Mouse (Mus musculus): Measurements from ENCODE around the gene Kpna3. TPM values are rescaled to one million over a fixed set of nuclear protein-coding genes. Genes with fewer than 3 reads are reported as not detected.
"Not testable (repeated sequence)": the region's sequence is repeated elsewhere in the genome, so short reads cannot be mapped to it uniquely, and the experiment has no call there.

The Kpna3 gene
- polyA plus RNA-seq, 1 experiment from 2014 or later = 19.4 TPM

DNA sequence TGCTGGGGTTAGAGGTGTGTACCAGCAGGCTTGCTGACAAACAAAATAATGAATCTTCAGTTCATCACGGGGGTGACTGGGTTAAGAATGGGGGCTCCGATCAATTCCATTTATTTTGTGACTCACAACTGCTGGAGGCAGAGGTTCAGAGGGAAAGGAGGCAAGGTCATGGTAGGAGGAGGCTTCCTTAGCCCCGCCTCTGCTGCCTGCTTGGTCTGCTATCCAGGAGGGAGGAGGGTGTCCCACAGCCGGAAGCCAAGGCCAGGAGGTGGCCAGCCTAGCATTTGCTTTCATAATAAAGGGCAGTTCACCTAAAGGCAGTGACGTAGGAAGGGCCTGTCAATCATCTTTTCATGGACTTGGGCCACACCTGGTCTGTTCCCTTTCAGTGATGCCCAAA lies 95.1 kb downstream of the Kpna3 start:
- Histone ChIP-seq H3K4me1 (ENCODE audit: control insufficient read depth, low read depth, low read length) (no peaks in the 10 kb centered on the region), H3K27me3 (ENCODE audit: control insufficient read depth, insufficient read depth, low read depth, low read length) (no peaks in the 10 kb centered on the region), H3K4me3 (ENCODE audit: low read depth, low read length) (no peak overlapping the region), H3K9ac (ENCODE audit: low read depth, low read length) (no peak overlapping the region), H3K36me3 (ENCODE audit: control insufficient read depth, insufficient read depth) (no peaks in the 10 kb centered on the region), H3K4me2 (ENCODE audit: low read depth, low read length) (no peak overlapping the region), H3K9me3 (replicated peaks; ENCODE audit: control insufficient read depth, low read length) (no peaks in the 10 kb centered on the region), H3K27ac (ENCODE audit: low read length) (no peak overlapping the region)
- no peak for ATAC-seq (ENCODE audit: low read depth)
- 52% methylated on average over 5 of the region's 5 CpGs for WGBS (ENCODE audit: insufficient replicate concordance)

DNA sequence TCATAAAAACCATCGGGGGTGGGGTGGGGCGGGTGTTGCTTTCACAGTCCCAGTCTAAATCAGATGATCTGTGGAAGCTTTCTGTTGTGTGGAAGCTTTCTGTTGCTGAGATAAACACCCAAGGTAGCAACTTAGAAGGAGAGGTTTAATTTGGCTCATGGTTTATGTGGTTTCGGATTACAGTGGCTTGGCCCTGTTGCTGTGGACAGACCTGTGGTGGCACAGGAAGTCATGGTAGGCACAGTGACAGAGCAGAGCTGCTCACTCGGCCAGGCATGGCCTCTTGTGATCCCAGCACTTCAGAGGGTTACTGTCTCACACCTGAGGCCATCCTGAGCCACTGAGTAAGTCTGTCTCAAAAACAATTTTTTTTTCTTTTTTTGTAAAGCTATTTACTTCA lies 100.3 kb downstream of the Kpna3 start:
- Histone ChIP-seq H3K27me3 (ENCODE audit: control insufficient read depth, insufficient read depth, low read depth, low read length) (no peaks in the 10 kb centered on the region), H3K4me2 (ENCODE audit: low read depth, low read length) (no peak overlapping the region), H3K27ac (ENCODE audit: low read length) (no peak overlapping the region), H3K9me3 (replicated peaks; ENCODE audit: control insufficient read depth, low read length) (no peaks in the 10 kb centered on the region), H3K4me1 (ENCODE audit: control insufficient read depth, low read depth, low read length) (no peaks in the 10 kb centered on the region), H3K9ac (ENCODE audit: low read depth, low read length) (no peak overlapping the region), H3K4me3 (ENCODE audit: low read depth, low read length) (no peak overlapping the region), H3K36me3 (ENCODE audit: control insufficient read depth, insufficient read depth) (no peaks in the 10 kb centered on the region)
- 68% methylated on average over 4 of the region's 4 CpGs for WGBS (ENCODE audit: insufficient replicate concordance)
- ATAC-seq (ENCODE audit: low read depth) = no peak

DNA sequence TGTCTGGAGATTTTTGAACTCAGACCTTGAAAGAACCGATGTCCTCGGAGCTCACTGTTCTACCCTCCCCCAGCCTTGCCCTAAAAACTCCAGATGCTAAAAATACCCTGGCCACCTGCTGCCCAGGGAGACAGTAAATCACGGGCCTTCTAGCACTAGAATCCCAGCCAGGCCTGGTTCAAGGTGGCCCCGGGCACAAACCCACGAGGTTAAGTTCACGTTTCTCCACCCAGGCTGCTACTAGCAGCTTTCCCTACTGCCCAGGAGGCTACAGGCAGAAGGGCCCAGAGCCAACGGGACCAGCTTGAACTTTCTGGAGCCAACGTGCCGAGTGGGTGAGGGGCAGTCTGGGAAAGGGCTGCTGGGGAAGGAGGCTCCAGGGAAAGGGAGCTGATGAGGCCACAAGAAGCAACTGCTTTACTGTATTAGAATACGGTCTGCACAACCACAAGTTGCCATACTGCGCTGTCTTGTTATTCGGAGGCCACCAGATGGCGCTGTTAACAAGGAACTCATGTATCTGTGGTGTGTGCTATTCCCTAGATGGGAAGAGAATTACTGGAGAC lies 108.6 kb downstream of the Kpna3 start:
- no peaks in the 10 kb centered on the region for H3K9me3 ChIP-seq (replicated peaks; ENCODE audit: control insufficient read depth, low read length)
- H3K27ac ChIP-seq (ENCODE audit: low read length) = no peak overlapping the region
- WGBS (ENCODE audit: insufficient replicate concordance) = 17% methylated on average over 13 of the region's 13 CpGs
- H3K27me3 ChIP-seq (ENCODE audit: control insufficient read depth, insufficient read depth, low read depth, low read length) = no peaks in the 10 kb centered on the region
- H3K4me2 ChIP-seq (ENCODE audit: low read depth, low read length) = no peak overlapping the region
- no peaks in the 10 kb centered on the region for H3K36me3 ChIP-seq (ENCODE audit: control insufficient read depth, insufficient read depth)
- ATAC-seq (ENCODE audit: low read depth) = peak; percentile 55
- H3K4me1 ChIP-seq (ENCODE audit: control insufficient read depth, low read depth, low read length) = peaks cover 3% of the 10 kb centered on the region
- no peak overlapping the region for H3K9ac ChIP-seq (ENCODE audit: low read depth, low read length)
- no peak overlapping the region for H3K4me3 ChIP-seq (ENCODE audit: low read depth, low read length)

DNA sequence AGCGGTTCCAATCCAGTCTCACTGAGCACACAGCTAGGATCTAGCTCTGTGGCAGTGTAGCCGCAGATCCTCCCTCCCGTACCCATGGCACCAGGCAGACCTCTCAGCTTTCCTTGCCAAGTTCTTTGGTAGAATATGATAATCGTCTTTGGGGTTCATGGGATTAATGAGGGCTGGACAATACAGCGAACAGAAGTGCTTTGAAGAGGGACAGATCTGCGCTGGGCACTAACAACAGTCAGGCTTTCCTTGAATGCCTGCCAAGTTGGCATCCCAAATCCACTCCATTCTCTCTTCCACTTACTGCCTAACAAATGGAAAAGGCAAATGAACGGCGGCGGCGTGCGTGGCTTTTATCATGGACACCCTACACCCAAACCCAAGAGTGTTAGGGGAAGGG lies 109.1 kb downstream of the Kpna3 start:
- Histone ChIP-seq H3K4me3 (ENCODE audit: low read depth, low read length) (no peak overlapping the region), H3K36me3 (ENCODE audit: control insufficient read depth, insufficient read depth) (no peaks in the 10 kb centered on the region), H3K4me1 (ENCODE audit: control insufficient read depth, low read depth, low read length) (peaks cover 3% of the 10 kb centered on the region), H3K9ac (ENCODE audit: low read depth, low read length) (no peak overlapping the region), H3K27me3 (ENCODE audit: control insufficient read depth, insufficient read depth, low read depth, low read length) (no peaks in the 10 kb centered on the region), H3K27ac (ENCODE audit: low read length) (no peak overlapping the region), H3K4me2 (ENCODE audit: low read depth, low read length) (no peak overlapping the region), H3K9me3 (replicated peaks; ENCODE audit: control insufficient read depth, low read length) (no peaks in the 10 kb centered on the region)
- ATAC-seq (ENCODE audit: low read depth) = no peak
- WGBS (ENCODE audit: insufficient replicate concordance) = 73% methylated on average over 11 of the region's 11 CpGs

DNA sequence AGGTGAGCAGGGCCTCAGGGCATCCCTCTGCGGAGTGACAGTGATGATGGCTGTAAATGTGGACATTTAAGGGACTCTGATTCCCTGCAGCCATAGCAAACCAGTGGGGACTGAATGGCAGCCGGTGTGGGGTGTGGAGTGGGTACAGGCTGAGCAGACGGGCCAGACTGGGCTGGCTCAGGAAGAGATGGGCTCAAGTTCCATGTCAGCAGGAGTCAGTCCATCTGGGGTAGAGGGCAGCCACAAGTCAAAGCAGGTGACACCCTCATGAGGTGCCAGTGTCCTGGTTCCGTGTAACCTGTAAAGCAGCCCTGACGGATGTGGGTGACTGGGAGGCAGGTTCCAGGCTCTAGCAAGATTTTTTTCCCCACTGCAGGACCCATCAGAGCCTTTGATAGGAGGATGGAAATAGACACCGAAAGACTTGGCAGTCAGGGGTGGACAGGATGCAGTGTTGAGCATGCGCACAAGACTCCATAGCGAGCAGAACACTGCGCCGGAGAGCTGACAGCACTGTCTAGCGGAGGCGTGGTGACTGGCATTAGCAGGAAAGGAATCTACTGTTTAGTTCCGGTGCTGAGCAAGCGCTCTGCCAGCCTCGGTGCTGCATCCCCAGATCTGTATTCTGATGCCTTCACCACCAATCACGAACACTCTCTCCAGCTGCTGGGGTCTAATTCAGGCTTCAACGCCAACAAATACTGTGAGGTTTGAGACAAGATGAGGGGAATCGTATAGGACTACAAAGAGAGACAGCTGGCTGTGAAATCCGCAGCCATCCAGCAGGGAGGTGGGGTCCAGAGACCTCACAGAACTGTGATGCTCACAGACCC lies 111.8 kb downstream of the Kpna3 start:
- Histone ChIP-seq H3K27ac (ENCODE audit: low read length) (no peak overlapping the region), H3K4me3 (ENCODE audit: low read depth, low read length) (peak overlapping the region; percentile 28; the same call in 1 of the 2 replicates), H3K36me3 (ENCODE audit: control insufficient read depth, insufficient read depth) (no peaks in the 10 kb centered on the region), H3K4me2 (ENCODE audit: low read depth, low read length) (peak overlapping the region; percentile 42), H3K27me3 (ENCODE audit: control insufficient read depth, insufficient read depth, low read depth, low read length) (no peaks in the 10 kb centered on the region), H3K9ac (ENCODE audit: low read depth, low read length) (no peak overlapping the region), H3K4me1 (ENCODE audit: control insufficient read depth, low read depth, low read length) (peaks cover 3% of the 10 kb centered on the region), H3K9me3 (replicated peaks; ENCODE audit: control insufficient read depth, low read length) (no peaks in the 10 kb centered on the region)
- WGBS (ENCODE audit: insufficient replicate concordance) = 28% methylated on average over 19 of the region's 19 CpGs
- ATAC-seq (ENCODE audit: low read depth) = peak; percentile 39; the same call in 1 of the 2 replicates

DNA sequence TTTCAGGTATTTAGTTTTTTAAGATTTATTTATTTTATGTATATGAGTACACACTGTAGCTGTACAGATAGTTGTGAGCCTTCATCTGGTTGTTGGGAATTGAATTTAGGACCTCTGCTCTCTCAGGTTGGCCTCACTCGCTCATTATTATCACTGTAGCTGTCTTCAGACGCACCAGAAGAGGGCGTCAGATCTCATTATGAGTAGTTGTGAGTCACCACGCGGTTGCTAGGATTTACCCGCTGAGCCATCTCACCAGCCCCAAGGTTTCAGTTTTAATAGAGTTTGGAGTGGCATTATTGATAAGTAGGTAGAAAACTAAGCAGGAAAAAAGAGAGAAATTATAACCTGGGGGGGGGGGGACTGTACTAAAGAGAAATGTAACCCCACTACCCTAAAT lies 112.7 kb downstream of the Kpna3 start:
- 29% methylated on average over 6 of the region's 6 CpGs for WGBS (ENCODE audit: insufficient replicate concordance)
- H3K4me2 ChIP-seq (ENCODE audit: low read depth, low read length) = peak overlapping the region; percentile 42; the same call in 1 of the 2 replicates
- not testable (repeated sequence) for H3K9me3 ChIP-seq (replicated peaks; ENCODE audit: control insufficient read depth, low read length)

DNA sequence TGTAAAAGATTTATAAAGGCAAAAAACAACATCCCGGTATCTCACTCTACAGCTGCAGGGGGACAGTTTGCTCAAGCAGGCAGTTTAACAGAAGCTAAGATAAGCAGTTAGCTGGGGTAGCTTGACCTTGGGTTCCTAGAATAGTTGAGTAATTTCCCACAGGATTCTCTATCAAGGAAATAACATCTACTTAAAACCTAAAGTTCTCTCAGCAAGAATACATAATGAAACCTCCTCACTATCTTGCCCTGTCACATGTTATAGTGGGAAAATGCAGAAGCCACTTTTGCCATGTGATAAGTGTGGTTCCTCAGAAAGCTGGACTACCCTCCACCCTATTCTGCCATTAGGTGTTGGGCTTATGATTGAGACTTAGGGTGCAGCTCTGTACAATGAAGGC lies 116.9 kb downstream of the Kpna3 start:
- Histone ChIP-seq H3K27ac (ENCODE audit: low read length) (no peak overlapping the region), H3K9me3 (replicated peaks; ENCODE audit: control insufficient read depth, low read length) (no peaks in the 10 kb centered on the region), H3K4me2 (ENCODE audit: low read depth, low read length) (no peak overlapping the region), H3K4me1 (ENCODE audit: control insufficient read depth, low read depth, low read length) (no peaks in the 10 kb centered on the region; the same call in none of the 2 replicates), H3K4me3 (ENCODE audit: low read depth, low read length) (no peak overlapping the region), H3K36me3 (ENCODE audit: control insufficient read depth, insufficient read depth) (no peaks in the 10 kb centered on the region), H3K9ac (ENCODE audit: low read depth, low read length) (no peak overlapping the region), H3K27me3 (ENCODE audit: control insufficient read depth, insufficient read depth, low read depth, low read length) (no peaks in the 10 kb centered on the region)
- no peak for ATAC-seq (ENCODE audit: low read depth)
- WGBS (ENCODE audit: insufficient replicate concordance) = 42% methylated on average over 1 of the region's 1 CpGs

More for the DNA sequence above, 112.7 kb downstream of the Kpna3 start:
- not testable (repeated sequence) for H3K4me1 ChIP-seq (ENCODE audit: control insufficient read depth, low read depth, low read length); H3K27me3 ChIP-seq (ENCODE audit: control insufficient read depth, insufficient read depth, low read depth, low read length); H3K9ac ChIP-seq (ENCODE audit: low read depth, low read length); H3K4me3 ChIP-seq (ENCODE audit: low read depth, low read length); ATAC-seq (ENCODE audit: low read depth); H3K36me3 ChIP-seq (ENCODE audit: control insufficient read depth, insufficient read depth); H3K27ac ChIP-seq (ENCODE audit: low read length)

DNA sequence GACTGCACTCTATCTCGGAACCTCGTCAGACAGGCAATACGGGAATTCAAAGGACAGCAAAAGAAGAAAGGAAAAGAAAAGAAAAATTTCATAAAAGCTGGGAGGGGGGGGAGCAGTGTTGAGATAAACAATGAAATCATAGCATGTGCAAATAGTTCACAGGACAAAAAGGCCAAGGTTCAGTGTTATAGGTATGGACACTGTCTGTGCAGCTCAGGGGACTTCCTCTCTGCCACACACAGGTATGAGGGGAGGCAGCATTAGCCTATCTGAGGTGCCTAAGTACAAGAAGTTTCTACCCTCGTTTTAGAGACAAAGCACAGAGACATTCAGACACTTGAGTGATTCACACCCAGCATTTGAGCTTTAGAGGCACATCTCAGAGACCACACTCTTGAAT lies 118.5 kb downstream of the Kpna3 start:
- Histone ChIP-seq H3K36me3 (ENCODE audit: control insufficient read depth, insufficient read depth) (no peaks in the 10 kb centered on the region), H3K4me2 (ENCODE audit: low read depth, low read length) (no peak overlapping the region), H3K9me3 (replicated peaks; ENCODE audit: control insufficient read depth, low read length) (no peaks in the 10 kb centered on the region), H3K27me3 (ENCODE audit: control insufficient read depth, insufficient read depth, low read depth, low read length) (no peaks in the 10 kb centered on the region), H3K4me1 (ENCODE audit: control insufficient read depth, low read depth, low read length) (no peaks in the 10 kb centered on the region; the same call in 1 of the 2 replicates), H3K27ac (ENCODE audit: low read length) (no peak overlapping the region), H3K9ac (ENCODE audit: low read depth, low read length) (no peak overlapping the region), H3K4me3 (ENCODE audit: low read depth, low read length) (no peak overlapping the region)
- 58% methylated on average over 4 of the region's 4 CpGs for WGBS (ENCODE audit: insufficient replicate concordance)
- no peak for ATAC-seq (ENCODE audit: low read depth)

DNA sequence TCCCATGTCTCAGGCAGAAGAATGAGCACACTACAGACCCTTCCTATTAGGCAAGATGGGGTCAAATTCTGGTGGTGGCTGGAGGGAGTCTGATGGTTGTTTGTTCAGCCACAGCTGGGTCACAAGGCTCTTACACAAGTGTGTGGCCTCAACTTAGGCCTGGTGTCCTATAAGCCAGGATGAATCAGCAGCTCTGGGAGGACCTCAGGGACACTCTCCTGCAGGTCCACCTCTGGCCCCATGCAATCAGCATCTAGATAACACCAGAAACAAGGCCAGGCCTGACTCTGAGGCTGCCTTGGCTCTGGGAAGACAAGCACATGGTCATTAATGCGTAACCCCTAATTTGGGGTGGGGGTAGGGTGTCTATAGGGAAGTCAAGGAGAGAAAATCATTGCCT lies 118.9 kb downstream of the Kpna3 start:
- no peak overlapping the region for H3K9ac ChIP-seq (ENCODE audit: low read depth, low read length)
- peak; percentile 87 for ATAC-seq (ENCODE audit: low read depth)
- no peaks in the 10 kb centered on the region for H3K9me3 ChIP-seq (replicated peaks; ENCODE audit: control insufficient read depth, low read length)
- H3K27ac ChIP-seq (ENCODE audit: low read length) = no peak overlapping the region
- H3K36me3 ChIP-seq (ENCODE audit: control insufficient read depth, insufficient read depth) = no peaks in the 10 kb centered on the region
- H3K4me2 ChIP-seq (ENCODE audit: low read depth, low read length) = no peak overlapping the region
- WGBS (ENCODE audit: insufficient replicate concordance) = 74% methylated on average over 1 of the region's 1 CpGs
- H3K4me1 ChIP-seq (ENCODE audit: control insufficient read depth, low read depth, low read length) = no peaks in the 10 kb centered on the region; the same call in 1 of the 2 replicates
- H3K27me3 ChIP-seq (ENCODE audit: control insufficient read depth, insufficient read depth, low read depth, low read length) = no peaks in the 10 kb centered on the region
- H3K4me3 ChIP-seq (ENCODE audit: low read depth, low read length) = no peak overlapping the region
